ENCODE assay signal across 8 mouse cellular contexts in the genomic region with DNA sequence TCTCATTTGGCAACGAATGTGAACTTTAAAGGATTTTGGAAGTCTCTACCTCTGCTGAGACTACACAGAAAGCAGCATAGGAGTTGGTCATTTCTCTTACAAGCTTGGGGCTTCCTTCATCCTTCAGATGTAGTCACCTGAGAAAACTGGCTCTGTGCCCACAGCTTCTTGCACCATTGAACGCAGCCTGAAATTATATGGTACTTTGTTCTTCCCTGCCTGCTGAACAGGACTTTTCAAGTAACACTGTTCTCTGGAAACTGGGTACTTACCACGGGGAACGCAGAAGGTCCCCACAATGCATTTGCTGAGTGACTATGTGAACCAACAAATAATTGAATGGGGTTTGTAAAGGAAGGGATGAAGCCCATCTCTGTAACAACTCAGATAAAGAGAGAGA. TPM values are rescaled to one million over a fixed set of nuclear protein-coding genes. Genes with fewer than 3 reads are reported as not detected.
A peak's percentile ranks its signal among the peaks of the same experiment; 100 is the strongest.
DNase-seq lines count a peak whose midpoint lies in the region; ATAC-seq and TF ChIP-seq lines count a peak whose summit lies in the region.

No protein-coding gene starts in this region.

- DNase-seq in kidney, adult 2 months = peak; percentile 34
- no peak for DNase-seq in kidney, adult 11 months
- peak; percentile 54 for DNase-seq in kidney, postnatal 10 days
- no peak for DNase-seq in right cerebral cortex, postnatal 4 days
- no peak for DNase-seq in cerebellum, postnatal 36 days
- DNase-seq in thymus, postnatal 0 days (ENCODE audit: low spot score) = no peak

- H3K79me2 ChIP-seq in myocyte (ENCODE audit: control insufficient read depth, insufficient read depth) = no peaks in the 10 kb centered on the region

- 47% methylated on average over 4 of the region's 4 CpGs for WGBS in kidney, adult 2 months
- 74% methylated on average over 4 of the region's 4 CpGs for WGBS in embryonic facial prominence, embryonic 15.5 days

- TF ChIP-seq CTCF in kidney, adult 2 months (conservative IDR thresholded peaks at IDR 0.05; ENCODE audit: insufficient read depth, insufficient read length, low read depth, low read length) = no peak

- no peak overlapping the region for H3K27ac ChIP-seq in kidney, adult 2 months (ENCODE audit: insufficient read depth, low read depth, low read length)
- H3K27ac ChIP-seq in embryonic facial prominence, embryonic 15.5 days (replicated peaks) = no peak overlapping the region

- H3K9ac ChIP-seq in embryonic facial prominence, embryonic 15.5 days = no peak overlapping the region

- H3K27me3 ChIP-seq in kidney, adult 2 months (replicated peaks; ENCODE audit: control insufficient read depth, insufficient read depth, low read length) = no peaks in the 10 kb centered on the region
- no peaks in the 10 kb centered on the region for H3K27me3 ChIP-seq in embryonic facial prominence, embryonic 15.5 days
- H3K27me3 ChIP-seq in myocyte (ENCODE audit: control insufficient read depth, insufficient read depth, insufficient read length) = peaks cover 19% of the 10 kb centered on the region

- no peak overlapping the region for H3ac ChIP-seq in myocyte (ENCODE audit: control insufficient read depth, insufficient read length)

- ATAC-seq in embryonic facial prominence, embryonic 15.5 days (ENCODE audit: insufficient number of reproducible peaks, low FRiP score, low TSS enrichment, low read depth) = no peak

- no peaks in the 10 kb centered on the region for H3K9me3 ChIP-seq in embryonic facial prominence, embryonic 15.5 days (replicated peaks)

- H3K4me3 ChIP-seq in kidney, adult 2 months (ENCODE audit: insufficient read depth, low read depth, low read length) = no peak overlapping the region
- H3K4me3 ChIP-seq in embryonic facial prominence, embryonic 15.5 days (replicated peaks) = peak overlapping the region; percentile 40; the same call in 1 of the 2 replicates
- no peak overlapping the region for H3K4me3 ChIP-seq in myocyte

- H3K4me2 ChIP-seq in embryonic facial prominence, embryonic 15.5 days (replicated peaks) = peak overlapping the region; percentile 58; the same call in 1 of the 2 replicates
- H3K4me2 ChIP-seq in myocyte (ENCODE audit: low read depth) = peak overlapping the region; percentile 48

- H3K36me3 ChIP-seq in kidney, adult 2 months (ENCODE audit: control insufficient read depth, insufficient read depth, low read length) = no peaks in the 10 kb centered on the region
- H3K36me3 ChIP-seq in embryonic facial prominence, embryonic 15.5 days = no peaks in the 10 kb centered on the region
- H3K36me3 ChIP-seq in myocyte (ENCODE audit: control insufficient read depth, insufficient read depth) = no peaks in the 10 kb centered on the region

- H3K4me1 ChIP-seq in kidney, adult 2 months (ENCODE audit: control insufficient read depth, insufficient read depth, low read length) = peaks cover 5% of the 10 kb centered on the region; the same call in 1 of the 2 replicates
- peaks cover 7% of the 10 kb centered on the region; the same call in 1 of the 2 replicates for H3K4me1 ChIP-seq in embryonic facial prominence, embryonic 15.5 days

- TF ChIP-seq POLR2A in kidney, adult 2 months (IDR thresholded peaks at IDR 0.05; ENCODE audit: low read depth, low read length) = no peak
- TF ChIP-seq POLR2A in myocyte (IDR thresholded peaks at IDR 0.05; ENCODE audit: insufficient read length, low read depth) = no peak

TF ChIP-seq in myocyte, 11 proteins besides CTCF, POLR2A, EP300 and RAD21:
- TF ChIP-seq SRF (IDR thresholded peaks at IDR 0.05; ENCODE audit: control insufficient read depth, insufficient read length, low read depth) (no peak), E2F4 (IDR thresholded peaks at IDR 0.05; ENCODE audit: insufficient read depth) (no peak), MAX (IDR thresholded peaks at IDR 0.05; ENCODE audit: low read depth) (no peak), TCF12 (IDR thresholded peaks at IDR 0.05; ENCODE audit: insufficient read depth, poor library complexity, severe bottlenecking) (no peak), POLR2AphosphoS2 (IDR thresholded peaks at IDR 0.05; ENCODE audit: insufficient read length, low read depth) (no peak), CEBPB (IDR thresholded peaks at IDR 0.05; ENCODE audit: insufficient read depth, poor library complexity, severe bottlenecking) (no peak), USF1 (IDR thresholded peaks at IDR 0.05; ENCODE audit: low read depth) (no peak), TCF3 (IDR thresholded peaks at IDR 0.05; ENCODE audit: insufficient read length, low read depth) (no peak), MYOG (IDR thresholded peaks at IDR 0.05; ENCODE audit: control insufficient read depth in 1 of 3, insufficient read depth in 1 of 3, insufficient read length in 2 of 3, low read depth in 2 of 3) (no peak), REST (IDR thresholded peaks at IDR 0.05; ENCODE audit: insufficient read depth, insufficient read length) (no peak), MYOD1 (IDR thresholded peaks at IDR 0.05; ENCODE audit: control insufficient read depth in 1 of 3, insufficient read length in 2 of 3, low read depth in 2 of 3) (no peak)

RNA-seq across cellular contexts. Expression of gene Dnah1, which starts 0.5 kb away (rescaled TPM):
- polyA plus RNA-seq in kidney, adult 2 months (2012; rRNA removed) = 0.35 and 0.41 TPM in 2 replicates
- 6.0 and 7.2 TPM in 2 replicates for polyA plus RNA-seq in embryonic facial prominence, embryonic 15.5 days (2015; fragmentation: Nextera tagmentation; extraction: Ambion mirVana)
- polyA plus RNA-seq in myocyte (2012; fragmentation: generic; extraction: Trizol) = 0.02 TPM
- polyA plus RNA-seq in thymus, postnatal 0 days (2015; fragmentation: Nextera tagmentation; extraction: Ambion mirVana) = 0.22 and 0.31 TPM in 2 replicates

RNA-seq across cellular contexts. Expression of gene Capn7, which starts 13.2 kb away (rescaled TPM):
- 13.6 and 16.2 TPM in 2 replicates for polyA plus RNA-seq in kidney, adult 2 months (2012; rRNA removed)
- polyA plus RNA-seq in embryonic facial prominence, embryonic 15.5 days (2015; fragmentation: Nextera tagmentation; extraction: Ambion mirVana) = 41.6 and 42.3 TPM in 2 replicates
- 9.3 TPM for polyA plus RNA-seq in myocyte (2012; fragmentation: generic; extraction: Trizol)
- polyA plus RNA-seq in thymus, postnatal 0 days (2015; fragmentation: Nextera tagmentation; extraction: Ambion mirVana) = 33.8 and 34.9 TPM in 2 replicates

Comparison
In these comparisons a context has a peak if more than half of its experiments do, and no peak if none do; other contexts are left out.
1. DNase-seq: peak in kidney, adult 2 months (single experiment) and kidney, postnatal 10 days (single experiment); none in kidney, adult 11 months (single experiment), right cerebral cortex, postnatal 4 days (single experiment), cerebellum, postnatal 36 days (0 of 2) and thymus, postnatal 0 days (single experiment).